Mouse (Mus musculus) retina, adult 2 months (tissue): ENCODE measurements at regions not wholly inside any gene's neighbourhood (a gene's known extent, or its start where the extent isn't known, plus 50 kb on each side); places are given as distances from the start of the nearest gene placed in this dataset.

Experiments used
- DNase-seq: peaks from one replicate; pipeline ENCODE4 v3.0.0-alpha.2; 2012; ENCODE audit warnings: low read depth, low spot score

DNA sequence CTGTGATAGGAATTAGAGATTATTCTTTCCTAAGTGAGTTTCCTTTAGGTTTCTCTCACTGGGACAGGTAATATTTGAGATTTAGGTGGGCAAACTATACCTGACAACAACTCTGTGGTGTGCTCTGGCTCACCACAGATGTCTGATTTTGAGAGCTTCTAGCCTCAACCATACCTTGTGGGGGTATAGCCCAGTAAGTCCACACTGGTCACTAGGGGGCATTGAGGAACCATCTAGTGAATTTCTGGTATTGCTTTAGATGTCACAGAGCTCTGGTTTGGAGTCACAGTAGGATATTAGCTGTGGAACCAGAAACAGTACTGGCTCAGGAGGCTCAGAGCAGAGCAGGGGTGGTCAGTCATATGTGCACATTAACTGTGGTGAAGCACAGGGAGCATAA, 91.5 kb upstream of the 2210010C04Rik start:
- DNase-seq = no peak

DNA sequence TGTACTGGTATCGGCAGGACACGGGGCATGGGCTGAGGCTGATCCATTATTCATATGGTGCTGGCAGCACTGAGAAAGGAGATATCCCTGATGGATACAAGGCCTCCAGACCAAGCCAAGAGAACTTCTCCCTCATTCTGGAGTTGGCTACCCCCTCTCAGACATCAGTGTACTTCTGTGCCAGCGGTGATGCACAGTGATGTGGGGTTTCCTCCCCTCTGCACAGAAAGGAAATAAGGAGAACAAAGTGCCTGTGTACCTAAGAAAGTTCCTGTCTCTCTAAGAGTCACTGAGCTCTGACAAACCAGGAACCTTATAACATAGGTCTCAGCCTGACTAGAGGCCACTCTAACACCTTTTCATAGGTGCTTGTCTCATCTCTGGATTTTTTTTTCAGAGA, 86.3 kb upstream of the 2210010C04Rik start:
- no peak for DNase-seq

DNA sequence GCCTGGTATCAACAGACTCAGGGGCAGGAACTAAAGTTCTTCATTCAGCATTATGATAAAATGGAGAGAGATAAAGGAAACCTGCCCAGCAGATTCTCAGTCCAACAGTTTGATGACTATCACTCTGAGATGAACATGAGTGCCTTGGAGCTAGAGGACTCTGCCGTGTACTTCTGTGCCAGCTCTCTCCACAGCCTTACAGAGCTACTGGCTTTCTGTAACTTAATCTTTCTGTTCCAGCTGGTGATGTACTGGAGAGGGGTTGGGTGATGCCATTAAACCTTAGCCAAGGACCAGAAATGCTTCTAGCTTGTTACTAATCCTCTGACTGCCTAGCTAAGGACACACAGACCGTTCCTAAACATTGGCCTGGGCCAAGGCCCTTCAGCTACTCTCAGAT, 83.9 kb upstream of the 2210010C04Rik start:
- no peak for DNase-seq

GRCm38 (mm10) chr6:41118201-41118976, 83.1 kb upstream of the 2210010C04Rik start:
- DNase-seq = peak; percentile 4

GRCm38 (mm10) chr6:41113943-41114342, 78.6 kb upstream of the 2210010C04Rik start:
- DNase-seq = no peak

DNA sequence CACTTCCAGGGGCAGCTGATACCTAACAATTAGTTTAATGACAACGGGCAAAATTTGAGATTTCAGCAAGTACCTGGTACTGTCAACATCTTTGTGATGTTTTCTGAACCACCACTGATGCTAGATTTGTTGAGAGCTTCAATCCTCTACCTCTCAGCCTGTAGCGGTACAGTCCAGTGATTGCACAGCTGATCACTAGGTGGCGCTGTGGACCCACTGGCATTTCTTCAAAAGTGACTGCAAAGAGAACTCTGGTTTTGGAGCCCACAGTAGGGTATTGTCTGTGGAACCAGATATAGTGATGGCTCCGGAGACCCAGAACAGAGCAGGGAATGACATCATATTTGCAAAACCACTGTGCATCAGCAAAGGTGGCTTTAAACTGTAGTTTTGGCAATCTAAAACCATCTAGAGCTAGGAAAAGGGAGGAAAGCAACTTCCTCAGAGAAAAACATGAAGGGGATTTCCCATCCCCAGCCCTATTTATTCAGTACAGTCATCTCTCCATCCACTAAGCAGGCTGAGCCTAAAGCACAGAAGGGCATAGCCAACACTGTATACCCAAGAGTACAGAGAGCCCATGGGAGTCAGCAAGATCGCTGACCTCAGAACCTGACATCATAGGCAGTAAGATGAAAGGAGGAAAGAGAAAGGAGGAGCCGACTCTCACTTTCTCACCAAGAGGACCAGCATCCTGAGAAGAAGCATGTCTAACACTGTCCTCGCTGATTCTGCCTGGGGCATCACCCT, 77.7 kb upstream of the 2210010C04Rik start:
- DNase-seq = no peak

DNA sequence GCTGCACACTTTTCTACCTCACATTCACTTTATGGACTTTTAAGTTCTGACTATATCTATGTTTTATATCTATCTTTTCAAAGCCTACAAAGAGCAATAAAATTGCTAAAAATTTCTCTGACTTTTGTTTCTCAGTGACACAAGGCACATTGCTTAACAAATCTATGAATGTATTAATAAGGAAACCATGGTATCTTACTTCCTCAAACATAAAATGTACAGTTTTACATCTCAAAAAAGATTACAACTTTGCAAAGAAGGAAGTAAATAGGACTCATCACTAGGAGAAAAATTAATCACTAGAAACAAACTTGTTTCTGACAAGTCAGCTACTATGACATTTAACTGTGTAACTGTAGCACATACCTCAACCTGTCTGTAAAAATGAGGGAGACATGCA, 76.5 kb upstream of the 2210010C04Rik start:
- DNase-seq = no peak

GRCm38 (mm10) chr6:41108897-41109296, 73.6 kb upstream of the 2210010C04Rik start:
- no peak for DNase-seq

- DNase-seq = no peak
Measured at GRCm38 (mm10) chr6:41103689-41104400, 68.5 kb upstream of the 2210010C04Rik start.

DNA sequence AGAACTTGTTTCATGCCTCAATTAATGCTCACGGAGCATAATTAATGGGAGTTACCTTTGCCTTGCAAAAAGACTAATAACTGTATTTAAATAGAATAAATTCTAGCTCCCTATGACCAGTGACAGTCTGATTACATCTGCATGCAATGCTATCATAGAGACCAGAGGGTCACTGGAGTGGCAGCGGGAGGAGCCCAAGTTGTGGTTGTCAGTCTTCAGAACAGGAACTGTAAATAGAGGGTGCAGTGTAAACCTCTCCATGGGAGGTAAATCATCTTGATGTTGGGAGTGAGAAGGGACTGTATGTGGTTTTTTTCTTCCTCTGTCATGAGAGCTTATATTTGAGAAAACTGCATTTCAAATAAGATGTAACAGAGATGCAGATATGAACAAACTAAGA, 66.7 kb upstream of the 2210010C04Rik start:
- no peak for DNase-seq

DNA sequence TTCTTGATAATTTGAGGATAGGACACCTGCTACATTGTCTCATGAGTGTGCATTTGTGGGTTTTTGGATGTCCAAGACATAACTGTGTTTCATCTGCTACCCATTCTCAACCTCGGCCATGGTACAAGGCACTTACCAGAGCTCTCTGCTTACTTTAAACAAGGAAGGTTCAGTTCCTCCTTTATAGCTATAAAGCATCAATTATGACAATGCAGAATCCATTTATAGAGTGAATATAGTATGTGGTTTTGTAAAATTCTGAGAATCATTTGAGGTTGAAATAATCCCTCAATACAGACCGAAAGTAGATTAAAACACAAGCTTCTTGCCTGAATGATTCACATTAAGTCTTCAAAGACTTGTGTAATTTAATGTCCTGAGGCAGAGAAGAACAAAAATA, 64.9 kb upstream of the 2210010C04Rik start:
- DNase-seq = no peak

- DNase-seq = no peak
Measured at GRCm38 (mm10) chr6:41091177-41091829, 56.0 kb upstream of the 2210010C04Rik start.
